23 mouse cellular contexts compared by ENCODE assay signal in the genomic region with DNA sequence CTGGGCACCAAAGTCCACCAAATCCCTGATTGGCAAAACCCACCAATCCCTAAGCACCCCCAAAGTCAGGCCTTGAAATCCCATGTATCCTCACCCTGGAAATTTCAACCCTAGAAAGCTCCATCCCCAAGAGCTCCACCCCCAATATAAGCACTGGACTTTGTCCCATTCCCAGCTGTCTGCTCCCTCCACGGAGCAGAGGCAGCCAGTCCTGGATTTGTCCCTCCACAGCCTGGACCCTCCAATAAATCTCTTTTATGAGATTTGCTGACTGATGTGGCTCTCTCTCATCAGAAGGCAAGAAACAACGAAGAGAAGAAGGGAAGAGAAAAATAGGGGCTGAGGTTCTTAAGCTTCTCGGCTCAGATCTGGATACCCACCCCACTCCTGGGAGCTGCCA. TPM values are rescaled to one million over a fixed set of nuclear protein-coding genes. Genes with fewer than 3 reads are reported as not detected.
DNase-seq lines count a peak whose midpoint lies in the region; ATAC-seq and TF ChIP-seq lines count a peak whose summit lies in the region.
"Had no signal": no experiment of that assay in that cellular context is flagged by ENCODE, and none has a peak within 500 bp of the region (broad histone marks: within the 10 kb centered on the region; RNA-seq: fewer than 3 reads in every experiment).

No protein-coding gene starts in this region.

- no peak overlapping the region for H3K27ac ChIP-seq in intestine, embryonic 15.5 days
- no peak overlapping the region for H3K27ac ChIP-seq in intestine, postnatal 0 days (ENCODE audit: low read depth, low read length)
- no peak overlapping the region for H3K27ac ChIP-seq in kidney, embryonic 16.5 days (ENCODE audit: low read length)
- H3K27ac ChIP-seq: forebrain, embryonic 10.5 days; forebrain, embryonic 13.5 days; heart, adult 2 months; heart, embryonic 10.5 days; heart, embryonic 13.5 days; hindbrain, embryonic 14.5 days had no signal

- no peaks in the 10 kb centered on the region for H3K27me3 ChIP-seq in intestine, embryonic 15.5 days (replicated peaks)
- no peaks in the 10 kb centered on the region for H3K27me3 ChIP-seq in intestine, postnatal 0 days (replicated peaks; ENCODE audit: control insufficient read depth, insufficient read depth, low read length)
- H3K27me3 ChIP-seq in kidney, embryonic 16.5 days (ENCODE audit: insufficient read depth, low read length) = no peaks in the 10 kb centered on the region
- H3K27me3 ChIP-seq: forebrain, embryonic 13.5 days; heart, embryonic 13.5 days had no signal

- H3K4me2 ChIP-seq in intestine, embryonic 15.5 days (replicated peaks) = no peak overlapping the region
- H3K4me2 ChIP-seq in intestine, postnatal 0 days (replicated peaks; ENCODE audit: low read depth) = no peak overlapping the region
- no peak overlapping the region for H3K4me2 ChIP-seq in kidney, embryonic 16.5 days (replicated peaks; ENCODE audit: low read depth, low read length)
- H3K4me2 ChIP-seq: forebrain, embryonic 13.5 days; heart, embryonic 13.5 days; hindbrain, embryonic 14.5 days had no signal

- no peaks in the 10 kb centered on the region for H3K9me3 ChIP-seq in intestine, embryonic 15.5 days
- H3K9me3 ChIP-seq in intestine, postnatal 0 days (ENCODE audit: control insufficient read depth) = no peaks in the 10 kb centered on the region
- no peaks in the 10 kb centered on the region for H3K9me3 ChIP-seq in kidney, embryonic 16.5 days (ENCODE audit: low read length)
- H3K9me3 ChIP-seq: forebrain, embryonic 13.5 days; heart, embryonic 10.5 days; heart, embryonic 13.5 days had no signal

- ATAC-seq in intestine, embryonic 15.5 days = peak; percentile 71
- no peak for ATAC-seq in intestine, postnatal 0 days
- peak; percentile 63 for ATAC-seq in kidney, embryonic 16.5 days (ENCODE audit: low FRiP score, low TSS enrichment)
- ATAC-seq: activated CD4-positive, CD25-positive, alpha-beta regulatory T cell, adult 4 months; forebrain, embryonic 13.5 days; forebrain, embryonic 16.5 days had no signal

- 34% methylated on average over 3 of the region's 3 CpGs for WGBS in intestine, embryonic 15.5 days
- 43% methylated on average over 3 of the region's 3 CpGs for WGBS in intestine, postnatal 0 days
- WGBS in kidney, embryonic 16.5 days = 28% methylated on average over 3 of the region's 3 CpGs

- no peak for TF ChIP-seq CTCF in intestine, postnatal 0 days (IDR thresholded peaks at IDR 0.05; ENCODE audit: low read depth)

- no peaks in the 10 kb centered on the region for H3K4me1 ChIP-seq in intestine, embryonic 15.5 days (replicated peaks)
- H3K4me1 ChIP-seq in intestine, postnatal 0 days (replicated peaks; ENCODE audit: control insufficient read depth, insufficient read depth, low read length) = 0 out of 2 replicates have a peak, but pooled peaks cover 3% of the 10 kb centered on the region
- H3K4me1 ChIP-seq in kidney, embryonic 16.5 days (ENCODE audit: insufficient read depth, low read length) = peaks cover 4% of the 10 kb centered on the region; the same call in 1 of the 2 replicates
- H3K4me1 ChIP-seq: forebrain, embryonic 10.5 days; forebrain, embryonic 13.5 days; heart, embryonic 10.5 days; heart, embryonic 13.5 days had no signal

- no peak overlapping the region for H3K4me3 ChIP-seq in intestine, embryonic 15.5 days (replicated peaks)
- no peak overlapping the region for H3K4me3 ChIP-seq in intestine, postnatal 0 days (ENCODE audit: low read depth, low read length)
- no peak overlapping the region for H3K4me3 ChIP-seq in kidney, embryonic 16.5 days (ENCODE audit: low read length)
- H3K4me3 ChIP-seq: forebrain, embryonic 10.5 days; forebrain, embryonic 13.5 days; heart, adult 2 months; heart, embryonic 10.5 days; heart, embryonic 13.5 days had no signal

- no peaks in the 10 kb centered on the region for H3K36me3 ChIP-seq in intestine, embryonic 15.5 days
- no peaks in the 10 kb centered on the region for H3K36me3 ChIP-seq in intestine, postnatal 0 days (ENCODE audit: control insufficient read depth, insufficient read depth)
- H3K36me3 ChIP-seq in kidney, embryonic 16.5 days (ENCODE audit: insufficient read depth, low read length) = no peaks in the 10 kb centered on the region
- H3K36me3 ChIP-seq: forebrain, embryonic 10.5 days; heart, embryonic 10.5 days; heart, embryonic 13.5 days had no signal

- no peak for DNase-seq in kidney, adult 9 months
- DNase-seq in kidney, postnatal 14 days = peak; percentile 7
- no peak for DNase-seq in kidney, adult 18-20 months
- DNase-seq: adrenal gland, adult 8-10 months; adrenal gland, postnatal 25 days; cerebellum, adult 18-20 months; cerebellum, adult 9-10 months; cerebellum, postnatal 14 days; gastrocnemius, postnatal 10 days; gastrocnemius, postnatal 36 days; heart, adult 2 months; heart, postnatal 14 days; heart, postnatal 4 days had no signal

- no peak overlapping the region for H3K9ac ChIP-seq in intestine, embryonic 15.5 days
- no peak overlapping the region for H3K9ac ChIP-seq in intestine, postnatal 0 days (ENCODE audit: low read depth, low read length)
- H3K9ac ChIP-seq in kidney, embryonic 16.5 days (replicated peaks; ENCODE audit: low read length) = no peak overlapping the region
- H3K9ac ChIP-seq: forebrain, embryonic 13.5 days; heart, embryonic 13.5 days; hindbrain, embryonic 14.5 days had no signal

RNA-seq across cellular contexts. Expression of gene Lrrk2, which starts 22.7 kb away (rescaled TPM):
- polyA plus RNA-seq in intestine, embryonic 15.5 days (2015; fragmentation: Nextera tagmentation; extraction: Ambion mirVana) = 2.6 and 2.8 TPM in 2 replicates
- polyA plus RNA-seq in intestine, postnatal 0 days (2015; fragmentation: Nextera tagmentation; extraction: Ambion mirVana) = 2.5 and 2.6 TPM in 2 replicates
- polyA plus RNA-seq in kidney, embryonic 16.5 days (2015; fragmentation: Nextera tagmentation; extraction: Ambion mirVana) = 6.6 and 8.7 TPM in 2 replicates
